Mouse (Mus musculus) CH12.LX (cell line): ENCODE measurements around the gene Ormdl2.
A peak's percentile ranks its signal among the peaks of the same experiment; 100 is the strongest.

Experiments used
- BHLHE40 ChIP-seq: IDR thresholded peaks from 2 replicates; pipeline ENCODE4 v1.6.1; 2011; ENCODE audit warnings: mild to moderate bottlenecking, low read depth, low read length, improper control_type of control experiment
- CTCF ChIP-seq, 2 experiments: IDR thresholded peaks in 1 of 2; conservative IDR thresholded peaks in 1 of 2; 2 replicates each; pipeline ENCODE4 v1.5.1; 2011 to 2012; ENCODE audit warnings: low read depth in 2 of 2, low read length in 2 of 2, improper control_type of control experiment in 1 of 2, inconsistent platforms in 1 of 2, mild to moderate bottlenecking in 1 of 2, moderate library complexity in 1 of 2
- EP300 ChIP-seq: IDR thresholded peaks from 2 replicates; pipeline ENCODE4 v1.6.1; 2011; ENCODE audit warnings: low read length, improper control_type of control experiment
- JUND ChIP-seq: conservative IDR thresholded peaks from 2 replicates; pipeline ENCODE4 v1.6.1; 2011; ENCODE audit warnings: low read depth, low read length, improper control_type of control experiment
- MAFK ChIP-seq: IDR thresholded peaks from 2 replicates; pipeline ENCODE4 v1.6.1; 2011; ENCODE audit warnings: low read length, improper control_type of control experiment; ENCODE audit not compliant: insufficient replicate concordance
- POLR2A ChIP-seq: IDR thresholded peaks from 2 replicates; pipeline ENCODE4 v1.6.1; 2011; ENCODE audit warnings: low read depth, mild to moderate bottlenecking, improper control_type of control experiment, low read length
- POLR2AphosphoS2 ChIP-seq: IDR thresholded peaks from 2 replicates; pipeline ENCODE4 v1.6.1; 2011; ENCODE audit warnings: low read depth, low read length, improper control_type of control experiment
- RAD21 ChIP-seq: IDR thresholded peaks from 2 replicates; pipeline ENCODE4 v1.6.1; 2011; ENCODE audit warnings: low read depth, mild to moderate bottlenecking, low read length, improper control_type of control experiment, moderate library complexity
- TBP ChIP-seq: conservative IDR thresholded peaks from 2 replicates; pipeline ENCODE4 v1.6.1; 2011; ENCODE audit warnings: low read depth, low read length, improper control_type of control experiment
- UBTF ChIP-seq: IDR thresholded peaks from 2 replicates; pipeline ENCODE4 v1.6.1; 2012; ENCODE audit warnings: low read depth, mild to moderate bottlenecking, inconsistent platforms, low read length, improper control_type of control experiment, moderate library complexity
- USF1 ChIP-seq: IDR thresholded peaks from 2 replicates; pipeline ENCODE4 v1.6.1; 2014; ENCODE audit warnings: low read depth, mild to moderate bottlenecking, inconsistent platforms, low read length, improper control_type of control experiment
- USF2 ChIP-seq: conservative IDR thresholded peaks from 2 replicates; pipeline ENCODE4 v1.6.1; 2011; ENCODE audit warnings: low read depth, low read length, improper control_type of control experiment
- ZC3H11A ChIP-seq: IDR thresholded peaks from 2 replicates; pipeline ENCODE4 v1.6.1; 2012; ENCODE audit warnings: low read depth, mild to moderate bottlenecking, inconsistent platforms, low read length, improper control_type of control experiment
- ZNF384 ChIP-seq: IDR thresholded peaks from 2 replicates; pipeline ENCODE4 v1.6.1; 2012; ENCODE audit warnings: low read depth, low read length, improper control_type of control experiment, inconsistent platforms

DNA sequence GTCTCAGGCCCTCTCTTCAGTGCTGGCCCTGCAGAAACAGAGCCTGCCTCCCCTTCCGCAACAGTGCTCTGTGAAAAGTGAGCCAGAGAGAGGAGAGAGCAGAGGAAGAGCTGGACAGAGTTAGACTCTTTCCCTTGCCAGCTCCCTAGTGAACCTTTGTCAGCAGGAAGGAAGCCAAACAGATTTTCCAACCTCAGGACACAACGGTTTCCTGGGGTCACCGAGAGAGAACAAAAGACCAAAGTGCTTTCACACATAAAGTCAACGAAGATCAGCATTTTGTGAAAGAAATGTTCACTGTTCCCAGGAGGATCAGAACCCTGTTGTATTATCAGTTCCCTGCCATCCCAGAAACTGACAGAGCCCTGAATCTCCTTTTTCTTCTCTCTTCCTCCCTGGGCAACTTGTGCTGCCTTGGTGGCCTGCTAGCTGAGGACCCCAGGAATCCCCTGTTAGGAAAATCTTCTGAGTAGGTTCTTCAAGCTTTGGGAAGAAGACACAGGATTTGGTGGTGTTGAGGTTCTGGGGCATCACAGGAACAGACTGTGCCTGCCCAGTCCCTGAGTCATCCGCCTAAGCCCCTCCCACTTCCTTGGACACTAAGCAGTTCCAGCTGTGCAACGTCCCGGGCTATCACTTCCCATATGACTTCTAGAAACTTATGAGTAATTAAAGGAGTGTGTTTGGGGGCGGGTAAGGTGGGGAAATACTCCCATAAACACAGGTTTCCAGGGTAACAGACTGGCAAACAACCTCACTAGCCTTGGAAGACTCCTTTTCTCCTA is 42.2 kb downstream of the Ormdl2 start:
- TF ChIP-seq RAD21: no peak
- no peak for TF ChIP-seq TBP
- no peak for TF ChIP-seq UBTF
- TF ChIP-seq POLR2AphosphoS2: no peak
- TF ChIP-seq POLR2A: no peak
- no peak for TF ChIP-seq USF1
- TF ChIP-seq USF2: no peak
- TF ChIP-seq BHLHE40: 0 out of 2 replicates have a peak, but pooled peaks have one; percentile 36
- TF ChIP-seq MAFK: no peak
- TF ChIP-seq CTCF (conservative IDR thresholded peaks at IDR 0.05 in 1 of 2, IDR thresholded peaks at IDR 0.05 in 1 of 2; ENCODE audit: low read depth in 2 of 2, low read length in 2 of 2): no peak
- peak; percentile 50 for TF ChIP-seq EP300
- TF ChIP-seq JUND: 0 out of 2 replicates have a peak, but pooled peaks have one; percentile 23
- TF ChIP-seq ZC3H11A: no peak
- no peak for TF ChIP-seq ZNF384
